Mouse (Mus musculus) myocyte (in vitro differentiated cells): ENCODE measurements around the gene Clpb. TPM values are rescaled to one million over a fixed set of nuclear protein-coding genes. Genes with fewer than 3 reads are reported as not detected.

ENCODE experiments used
- H3K27me3 ChIP-seq: one replicate; pipeline ENCODE4 v1.6.1; 2011; ENCODE audit not compliant: control insufficient read depth, insufficient read depth, insufficient read length
- H3K36me3 ChIP-seq: one replicate; pipeline ENCODE4 v1.6.1; 2011; ENCODE audit not compliant: control insufficient read depth, insufficient read depth
- H3K4me2 ChIP-seq: one replicate; pipeline ENCODE4 v1.6.1; 2011; ENCODE audit warnings: low read depth, control low read depth
- H3K4me3 ChIP-seq: one replicate; pipeline ENCODE4 v1.5.1; 2011; ENCODE audit warnings: mild to moderate bottlenecking, control low read depth, moderate library complexity
- H3K79me2 ChIP-seq: one replicate; pipeline ENCODE4 v1.6.1; 2011; ENCODE audit not compliant: control insufficient read depth, insufficient read depth
- H3ac ChIP-seq: one replicate; pipeline ENCODE4 v1.6.1; 2011; ENCODE audit not compliant: control insufficient read depth, insufficient read length
- CEBPB ChIP-seq: IDR thresholded peaks from 2 replicates; pipeline ENCODE4 v1.6.1; 2011; ENCODE audit warnings: mild to moderate bottlenecking, moderate library complexity; ENCODE audit not compliant: poor library complexity, insufficient read depth, severe bottlenecking
- E2F4 ChIP-seq: IDR thresholded peaks from one replicate; pipeline ENCODE4 v1.6.1; 2011; ENCODE audit warnings: mild to moderate bottlenecking, control low read depth, moderate library complexity; ENCODE audit not compliant: insufficient read depth
- MAX ChIP-seq: IDR thresholded peaks from one replicate; pipeline ENCODE4 v1.6.1; 2011; ENCODE audit warnings: low read depth, mild to moderate bottlenecking, control low read depth
- MYOD1 ChIP-seq, 3 experiments: IDR thresholded peaks; one replicate each; pipeline ENCODE4 v1.6.1; 2011; ENCODE audit warnings: control low read depth in 2 of 3, low read depth in 2 of 3, mild to moderate bottlenecking in 2 of 3, moderate library complexity in 1 of 3; ENCODE audit not compliant: insufficient read length in 2 of 3, control insufficient read depth in 1 of 3
- MYOG ChIP-seq, 3 experiments: IDR thresholded peaks; one replicate each; pipeline ENCODE4 v1.6.1; 2011; ENCODE audit warnings: control low read depth in 2 of 3, low read depth in 2 of 3, mild to moderate bottlenecking in 2 of 3; ENCODE audit not compliant: insufficient read length in 2 of 3, control insufficient read depth in 1 of 3, insufficient read depth in 1 of 3
- POLR2A ChIP-seq: IDR thresholded peaks from one replicate; pipeline ENCODE4 v1.6.1; 2011; ENCODE audit warnings: low read depth, mild to moderate bottlenecking, control low read depth, moderate library complexity; ENCODE audit not compliant: insufficient read length
- POLR2AphosphoS2 ChIP-seq: IDR thresholded peaks from one replicate; pipeline ENCODE4 v1.6.1; 2011; ENCODE audit warnings: low read depth, control low read depth; ENCODE audit not compliant: insufficient read length
- REST ChIP-seq: IDR thresholded peaks from one replicate; pipeline ENCODE4 v1.6.1; 2011; ENCODE audit warnings: mild to moderate bottlenecking, control low read depth, moderate library complexity; ENCODE audit not compliant: insufficient read depth, insufficient read length
- SRF ChIP-seq: IDR thresholded peaks from one replicate; pipeline ENCODE4 v1.6.1; 2011; ENCODE audit warnings: low read depth; ENCODE audit not compliant: control insufficient read depth, insufficient read length
- TCF12 ChIP-seq: IDR thresholded peaks from one replicate; pipeline ENCODE4 v1.6.1; 2011; ENCODE audit warnings: mild to moderate bottlenecking, control low read depth; ENCODE audit not compliant: poor library complexity, insufficient read depth, severe bottlenecking
- TCF3 ChIP-seq: IDR thresholded peaks from one replicate; pipeline ENCODE4 v1.6.1; 2011; ENCODE audit warnings: low read depth, control low read depth; ENCODE audit not compliant: insufficient read length
- USF1 ChIP-seq: IDR thresholded peaks from one replicate; pipeline ENCODE4 v1.6.1; 2011; ENCODE audit warnings: low read depth, mild to moderate bottlenecking, control low read depth, moderate library complexity
- polyA plus RNA-seq: library from polyadenylated mRNA; unstranded; fragments of >200 nt; fragmentation: generic; extraction: Trizol; gene quantifications from one replicate; pipeline ENCODE4 v1.2.1, GENCODE M21; 2012; ENCODE audit warnings: missing spikeins

Clpb gene
- 114 TPM for polyA plus RNA-seq

DNA sequence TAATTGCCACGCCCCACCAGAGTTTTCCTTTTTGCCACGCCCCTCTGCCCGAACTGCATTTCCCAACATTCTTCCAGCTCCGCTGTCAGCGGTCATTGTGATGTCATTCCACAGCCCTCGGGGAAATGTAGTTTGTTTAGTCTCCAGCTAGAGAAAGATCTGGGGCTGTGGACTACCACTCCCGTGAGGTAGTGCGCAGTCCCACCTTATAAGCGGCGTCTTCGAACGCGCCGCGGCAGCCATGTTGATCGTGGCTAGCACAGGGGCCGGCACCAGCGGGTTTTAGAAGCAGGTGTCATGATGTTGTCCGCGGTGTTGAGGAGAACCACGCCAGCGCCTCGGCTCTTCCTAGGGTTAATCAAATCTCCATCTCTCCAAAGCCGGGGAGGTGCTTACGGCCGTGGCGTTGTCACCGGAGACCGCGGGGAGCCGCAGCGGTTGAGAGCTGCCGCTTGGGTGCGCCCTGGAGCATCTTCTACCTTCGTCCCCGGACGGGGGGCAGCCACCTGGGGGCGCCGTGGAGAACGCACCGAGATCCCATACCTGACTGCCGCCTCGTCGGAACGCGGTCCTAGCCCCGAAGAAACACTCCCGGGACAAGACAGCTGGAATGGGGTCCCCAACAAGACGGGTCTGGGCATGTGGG is at the start of gene Clpb:
TSS of gene Clpb (plus strand) at position 120 of the 646 bp plus-strand sequence.
- TF ChIP-seq MYOG (IDR thresholded peaks at IDR 0.05; ENCODE audit: control insufficient read depth in 1 of 3, insufficient read depth in 1 of 3, insufficient read length in 2 of 3, low read depth in 2 of 3) (peak in 1 of 3 experiments; percentile 19), POLR2AphosphoS2 (no peak), SRF (peak; percentile 39), POLR2A (peak; percentile 52), CEBPB (no peak), MYOD1 (IDR thresholded peaks at IDR 0.05; ENCODE audit: control insufficient read depth in 1 of 3, insufficient read length in 2 of 3, low read depth in 2 of 3) (peak in 1 of 3 experiments; percentile 21), REST (no peak), TCF12 (no peak), USF1 (no peak), E2F4 (peak; percentile 26), TCF3 (no peak), MAX (no peak)
- Histone ChIP-seq H3K27me3 (no peaks in the 10 kb centered on the region), H3K4me2 (peak within 1 kb of the TSS; percentile 88), H3ac (peak within 1 kb of the TSS; percentile 7), H3K79me2 (peaks cover 27% of the 10 kb centered on the region), H3K36me3 (peaks cover 2% of the 10 kb centered on the region), H3K4me3 (peak within 1 kb of the TSS; percentile 80)

DNA sequence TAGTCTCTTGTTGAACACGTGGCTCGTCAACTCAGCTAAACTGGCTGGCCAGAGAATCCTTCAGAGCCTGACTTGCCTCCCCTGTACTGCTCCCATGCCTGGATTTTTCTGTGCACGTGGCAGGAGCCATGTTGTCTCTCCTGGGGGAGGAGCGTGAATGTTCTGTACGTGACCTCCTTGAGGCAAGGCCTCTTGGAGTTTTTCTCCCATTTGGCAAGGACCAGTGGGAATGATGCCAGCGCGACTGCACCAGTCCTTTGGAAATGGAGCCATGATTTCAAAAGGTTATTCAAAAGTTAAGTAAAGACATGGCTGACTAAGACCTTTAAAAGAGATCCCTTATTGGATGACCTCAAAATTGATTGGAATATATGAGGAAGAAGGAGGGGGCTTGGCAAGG is 48.0 kb upstream of the Clpb start:
- TF ChIP-seq MAX = no peak
- TF ChIP-seq POLR2AphosphoS2 = no peak
- no peak for TF ChIP-seq CEBPB
- no peak for TF ChIP-seq TCF12
- TF ChIP-seq MYOD1 (IDR thresholded peaks at IDR 0.05; ENCODE audit: control insufficient read depth in 1 of 3, insufficient read length in 2 of 3, low read depth in 2 of 3) = no peak
- TF ChIP-seq TCF3 = no peak
- Histone ChIP-seq H3ac (no peak overlapping the region), H3K27me3 (peaks cover 12% of the 10 kb centered on the region), H3K36me3 (no peaks in the 10 kb centered on the region), H3K4me2 (no peak overlapping the region), H3K4me3 (no peak overlapping the region), H3K79me2 (no peaks in the 10 kb centered on the region)

DNA sequence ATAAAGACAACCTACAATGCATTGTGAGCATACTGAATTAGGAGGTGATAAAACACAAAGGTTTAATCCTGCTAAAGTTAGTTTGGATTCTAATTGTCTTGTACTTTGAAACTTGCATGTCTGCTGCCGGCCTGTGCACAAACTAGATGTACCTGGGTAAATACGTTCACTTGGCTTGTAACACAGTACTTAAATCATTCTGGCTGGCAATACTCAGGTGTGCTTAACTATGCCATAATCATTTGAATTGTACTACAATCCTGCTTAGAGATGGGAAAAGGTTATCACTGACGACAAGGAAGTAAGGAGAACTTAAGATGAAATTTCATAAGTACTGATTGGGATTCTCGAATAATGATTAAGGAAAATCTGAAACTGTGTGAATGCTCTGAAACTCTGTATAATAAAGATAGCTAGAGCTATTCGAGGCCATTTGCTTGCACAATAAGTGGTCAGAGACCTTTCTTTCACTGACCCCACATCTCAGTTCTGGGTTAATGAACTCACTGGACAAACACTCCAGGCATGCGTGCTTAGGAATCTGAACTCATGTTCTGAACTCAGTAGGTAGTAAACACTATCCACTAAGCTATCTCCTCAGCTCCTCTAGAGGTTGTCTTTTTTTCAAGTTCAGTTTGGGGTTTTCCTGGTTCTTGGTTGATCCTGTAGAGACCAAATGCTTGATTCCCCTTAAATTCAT is 47.1 kb upstream of the Clpb start:
- no peak overlapping the region for H3K4me2 ChIP-seq
- H3K27me3 ChIP-seq = peaks cover 12% of the 10 kb centered on the region
- no peak overlapping the region for H3K4me3 ChIP-seq
- H3ac ChIP-seq = no peak overlapping the region
- H3K36me3 ChIP-seq = no peaks in the 10 kb centered on the region
- no peaks in the 10 kb centered on the region for H3K79me2 ChIP-seq
- no peak for TF ChIP-seq MYOG (IDR thresholded peaks at IDR 0.05; ENCODE audit: control insufficient read depth in 1 of 3, insufficient read depth in 1 of 3, insufficient read length in 2 of 3, low read depth in 2 of 3)
- no peak for TF ChIP-seq CEBPB
- TF ChIP-seq REST = no peak

DNA sequence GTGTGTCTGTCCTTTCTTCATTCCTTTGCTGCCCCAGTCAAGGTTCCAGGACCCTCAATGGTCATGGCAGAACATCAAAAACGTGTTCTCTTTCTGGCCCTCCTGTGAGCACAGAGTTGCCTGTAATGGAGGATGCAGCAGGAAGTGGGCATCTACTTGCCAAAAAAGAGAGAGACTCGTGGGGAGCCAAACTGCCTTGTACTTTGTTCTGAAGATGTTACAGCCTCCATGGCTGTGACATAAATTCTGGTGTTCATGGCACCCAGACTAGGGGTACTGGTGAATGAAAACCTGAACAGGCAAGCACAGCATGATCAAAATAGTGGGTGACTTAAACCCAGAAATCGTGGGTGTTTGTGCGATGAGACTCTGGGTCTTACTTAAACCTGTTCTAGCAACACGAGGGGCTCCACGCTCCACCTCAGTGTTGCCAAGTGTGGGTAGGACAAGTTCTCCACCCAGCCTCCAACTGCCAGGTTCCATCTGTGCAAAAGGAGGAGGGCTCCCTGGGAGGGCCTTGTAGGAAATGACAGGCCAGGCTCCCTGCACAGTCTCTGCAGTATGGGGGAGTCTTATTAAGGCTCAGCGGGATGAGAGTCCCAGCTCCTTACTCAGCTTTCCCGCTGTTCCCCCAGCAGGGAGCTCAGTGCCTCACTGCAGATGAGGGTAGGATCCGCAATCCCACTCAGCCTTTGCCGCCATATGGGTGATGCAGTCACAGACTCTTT is 45.8 kb upstream of the Clpb start:
- TF ChIP-seq USF1 (no peak), E2F4 (no peak), MAX (no peak), MYOD1 (IDR thresholded peaks at IDR 0.05; ENCODE audit: control insufficient read depth in 1 of 3, insufficient read length in 2 of 3, low read depth in 2 of 3) (no peak), MYOG (IDR thresholded peaks at IDR 0.05; ENCODE audit: control insufficient read depth in 1 of 3, insufficient read depth in 1 of 3, insufficient read length in 2 of 3, low read depth in 2 of 3) (no peak), POLR2AphosphoS2 (no peak), CEBPB (no peak), TCF3 (no peak)
- no peaks in the 10 kb centered on the region for H3K79me2 ChIP-seq
- H3K36me3 ChIP-seq = no peaks in the 10 kb centered on the region
- no peak overlapping the region for H3ac ChIP-seq
- H3K27me3 ChIP-seq = peaks cover 12% of the 10 kb centered on the region
- H3K4me2 ChIP-seq = no peak overlapping the region
- no peak overlapping the region for H3K4me3 ChIP-seq

DNA sequence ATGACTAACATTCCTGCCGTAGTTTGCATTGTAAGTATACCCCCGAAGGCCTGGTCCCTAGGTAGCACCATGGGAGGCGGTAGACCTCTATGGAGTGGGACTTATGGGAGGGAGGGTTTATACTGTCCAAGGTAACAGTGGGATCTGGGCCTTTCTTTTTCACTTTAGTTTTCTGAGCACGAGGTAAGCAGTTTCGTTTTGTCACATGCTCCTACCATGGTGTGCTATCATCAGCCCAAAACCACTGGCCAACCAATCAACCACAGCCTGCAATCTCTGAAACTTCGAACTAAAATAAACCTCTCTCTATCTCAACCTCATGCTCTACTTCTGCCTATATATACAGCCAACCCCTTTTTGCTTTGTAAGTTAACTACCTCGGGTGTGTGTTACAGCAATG is 45.2 kb upstream of the Clpb start:
- no peak for TF ChIP-seq E2F4
- H3K36me3 ChIP-seq = no peaks in the 10 kb centered on the region
- H3K79me2 ChIP-seq = no peaks in the 10 kb centered on the region
- H3K4me2 ChIP-seq = no peak overlapping the region
- H3K27me3 ChIP-seq = peaks cover 12% of the 10 kb centered on the region
- H3K4me3 ChIP-seq = no peak overlapping the region
- H3ac ChIP-seq = no peak overlapping the region
